Mouse (Mus musculus) liver, embryonic 14.5 days (tissue): ENCODE measurements around the gene Snx27. TPM values are rescaled to one million over a fixed set of nuclear protein-coding genes. Genes with fewer than 3 reads are reported as not detected.
A peak's percentile ranks its signal among the peaks of the same experiment; 100 is the strongest.

ENCODE experiments used
- ATAC-seq: fragments of 200-750 bp; cut with Nextera tagmentation; 2 replicates; pipeline ENCODE4 v1.8.0; 2017; ENCODE audit warnings: moderate number of reproducible peaks, mild to moderate bottlenecking, moderate library complexity; ENCODE audit not compliant: insufficient read depth
- DNase-seq, 3 experiments: peaks; one replicate each; pipeline ENCODE4 v3.0.0-alpha.2; 2012 to 2013; ENCODE audit warnings: low read depth in 3 of 3, low spot score in 3 of 3
- H3K27ac ChIP-seq: fragments of 300-500 bp; sonication (generic); 2 replicates; pipeline ENCODE4 v1.5.1; 2014; ENCODE audit warnings: moderate library complexity, mild to moderate bottlenecking, control low read depth, inconsistent platforms
- H3K27me3 ChIP-seq: fragments of 300-500 bp; sonication (generic); 2 replicates; pipeline ENCODE4 v1.6.1; 2014; ENCODE audit warnings: mild to moderate bottlenecking, low read length, moderate library complexity; ENCODE audit not compliant: control insufficient read depth, insufficient read depth
- H3K36me3 ChIP-seq: fragments of 300-500 bp; sonication (generic); replicated peaks from 2 replicates; pipeline ENCODE4 v1.6.1; 2014; ENCODE audit warnings: low read depth; ENCODE audit not compliant: control insufficient read depth, insufficient read depth
- H3K4me1 ChIP-seq, 2 experiments: fragments of 200-500 bp in 1 of 2; fragments of 300-500 bp in 1 of 2; sonication (generic) in 1 of 2; replicated peaks; 2 replicates each; pipeline ENCODE4 v1.6.1; 2012 to 2014; ENCODE audit warnings: antibody characterized with exemption in 1 of 2, inconsistent platforms in 1 of 2, low read length in 1 of 2; ENCODE audit not compliant: control insufficient read depth in 2 of 2, insufficient read depth in 2 of 2
- H3K4me2 ChIP-seq: fragments of 300-500 bp; sonication (generic); 2 replicates; pipeline ENCODE4 v1.6.1; 2014; ENCODE audit warnings: low read depth, mild to moderate bottlenecking, control low read depth, moderate library complexity
- H3K4me3 ChIP-seq, 2 experiments: fragments of 200-500 bp in 1 of 2; fragments of 300-500 bp in 1 of 2; sonication (generic) in 1 of 2; 2 replicates each; pipeline ENCODE4 v1.5.1; 2012 to 2014; ENCODE audit warnings: low read depth in 2 of 2, low read length in 2 of 2, mild to moderate bottlenecking in 2 of 2, control low read depth in 1 of 2, inconsistent platforms in 1 of 2, moderate library complexity in 1 of 2; ENCODE audit not compliant: insufficient read depth in 1 of 2
- H3K9ac ChIP-seq: fragments of 300-500 bp; sonication (generic); replicated peaks from 2 replicates; pipeline ENCODE4 v1.6.1; 2014; ENCODE audit warnings: mild to moderate bottlenecking, control low read depth, moderate library complexity
- H3K9me3 ChIP-seq: fragments of 300-500 bp; sonication (generic); 2 replicates; pipeline ENCODE4 v1.6.1; 2016; ENCODE audit warnings: low read length, mixed read lengths; ENCODE audit not compliant: control insufficient read depth
- CTCF ChIP-seq: IDR thresholded peaks from 2 replicates; pipeline ENCODE4 v1.5.1; 2016; ENCODE audit warnings: antibody characterized with exemption, low read depth, control low read depth
- EP300 ChIP-seq: IDR thresholded peaks from 2 replicates; pipeline ENCODE4 v1.6.1; 2016; ENCODE audit warnings: antibody characterized with exemption, low read depth
- WGBS: fragments of 180-500 bp; shearing (Covaris S2); extraction: QIAGEN DNeasy Blood & Tissue Kit; methylation state at CpG from one replicate; pipeline ENCODE4 v1.1.7; 2014; ENCODE audit not compliant: insufficient replicate concordance; 5-methylcytosine and 5-hydroxymethylcytosine counted together
- polyA plus RNA-seq, 2 experiments: library from polyadenylated mRNA; depleted of rRNA in 1 of 2; stranded (reverse) in 1 of 2; unstranded in 1 of 2; fragments of >200 nt; fragmentation: Nextera tagmentation in 1 of 2; extraction: Ambion mirVana in 1 of 2; gene quantifications; 2 replicates each; pipeline versions ENCODE4 v1.2.1 to v1.2.3; 2012 to 2014

The Snx27 gene
- polyA plus RNA-seq, 2 experiments = 5.6 to 9.7 TPM

DNA sequence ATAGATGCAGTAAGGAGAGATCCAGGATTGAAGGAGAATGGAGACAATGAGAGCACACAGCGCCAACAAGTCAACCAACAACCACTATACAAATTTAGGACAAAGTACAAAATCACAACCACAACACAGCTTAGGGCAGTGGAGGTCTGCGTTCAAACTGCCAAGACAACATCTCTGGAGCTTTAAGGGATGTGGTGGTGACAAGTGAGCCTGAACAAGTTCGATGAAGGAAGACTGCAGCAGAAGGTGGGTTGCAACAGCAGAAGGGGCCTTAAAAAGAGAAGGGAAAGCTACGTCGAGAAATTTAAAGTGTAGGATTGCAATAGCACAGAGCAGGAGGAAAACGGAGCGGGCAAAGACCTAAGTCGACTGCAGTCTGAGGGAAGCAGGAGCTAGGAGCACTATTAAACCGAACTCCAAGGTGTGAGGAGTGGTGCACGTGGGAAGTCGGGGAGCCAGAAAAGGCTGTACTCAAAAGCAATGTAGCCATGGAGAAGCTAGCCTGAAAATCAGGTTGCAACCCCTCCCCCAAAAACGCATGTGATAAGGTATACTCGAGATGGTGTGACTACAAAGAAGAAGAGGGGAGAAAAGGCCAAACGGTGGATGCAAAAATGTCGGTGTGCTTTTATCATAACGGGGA is 1.3 kb downstream of the Snx27 start:
- Histone ChIP-seq H3K4me2 (peak overlapping the region; percentile 86), H3K4me3 (peak overlapping the region; percentile 77), H3K9ac (peak overlapping the region; percentile 83), H3K27ac (peak overlapping the region; percentile 38; the same call in 1 of the 2 replicates), H3K27me3 (no peaks in the 10 kb centered on the region), H3K9me3 (no peaks in the 10 kb centered on the region), H3K4me1 (peaks cover 8 to 16% of the 10 kb centered on the region in 2 experiments), H3K36me3 (no peaks in the 10 kb centered on the region)
- ATAC-seq (no peak), DNase-seq (no peak)
- TF ChIP-seq EP300 = no peak
- TF ChIP-seq CTCF = no peak
- whole genome bisulfite sequencing = 6% methylated on average over 16 of the region's 16 CpGs

DNA sequence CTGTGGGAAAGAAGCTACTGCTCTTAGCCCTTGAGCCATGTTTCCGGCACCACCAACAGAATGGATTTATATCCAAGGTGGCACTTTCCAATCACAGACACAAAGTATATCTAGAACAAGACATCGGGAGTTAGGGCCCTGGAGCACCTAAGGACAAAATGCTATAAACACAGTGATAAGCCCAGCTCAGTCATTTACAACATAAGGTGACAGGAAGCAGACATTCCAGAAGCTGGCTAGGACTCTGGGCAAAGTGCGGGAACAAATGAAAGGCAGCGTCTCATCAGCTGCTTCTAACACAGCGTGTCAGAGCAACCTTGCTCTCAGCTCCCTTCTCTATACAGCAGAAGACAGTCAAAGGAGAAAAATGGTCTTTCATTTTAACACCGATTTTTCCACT is 8.0 kb downstream of the Snx27 start:
- Histone ChIP-seq H3K27ac (no peak overlapping the region), H3K4me3 (no peak overlapping the region), H3K4me2 (no peak overlapping the region), H3K27me3 (no peaks in the 10 kb centered on the region), H3K9me3 (no peaks in the 10 kb centered on the region), H3K4me1 (peaks cover 0 to 2% of the 10 kb centered on the region in 2 experiments; a peak in 1 of 4 replicates), H3K9ac (no peak overlapping the region), H3K36me3 (no peaks in the 10 kb centered on the region)
- ATAC-seq (no peak), DNase-seq (no peak)
- TF ChIP-seq EP300 = no peak
- no peak for TF ChIP-seq CTCF
- WGBS = 81% methylated on average over 6 of the region's 6 CpGs

- H3K4me3 ChIP-seq = no peak overlapping the region
- no peaks in the 10 kb centered on the region for H3K4me1 ChIP-seq
- H3K36me3 ChIP-seq = no peaks in the 10 kb centered on the region
- ATAC-seq (no peak), DNase-seq (no peak)
- H3K9ac ChIP-seq = no peak overlapping the region
- WGBS = 59% methylated on average over 2 of the region's 2 CpGs
- TF ChIP-seq CTCF (no peak), EP300 (no peak)
- no peak overlapping the region for H3K27ac ChIP-seq
- H3K27me3 ChIP-seq = no peaks in the 10 kb centered on the region
- no peaks in the 10 kb centered on the region for H3K9me3 ChIP-seq
- H3K4me2 ChIP-seq = no peak overlapping the region
Observed at GRCm38 (mm10) chr3:94567242-94567641, 15.3 kb downstream of the Snx27 start.

DNA sequence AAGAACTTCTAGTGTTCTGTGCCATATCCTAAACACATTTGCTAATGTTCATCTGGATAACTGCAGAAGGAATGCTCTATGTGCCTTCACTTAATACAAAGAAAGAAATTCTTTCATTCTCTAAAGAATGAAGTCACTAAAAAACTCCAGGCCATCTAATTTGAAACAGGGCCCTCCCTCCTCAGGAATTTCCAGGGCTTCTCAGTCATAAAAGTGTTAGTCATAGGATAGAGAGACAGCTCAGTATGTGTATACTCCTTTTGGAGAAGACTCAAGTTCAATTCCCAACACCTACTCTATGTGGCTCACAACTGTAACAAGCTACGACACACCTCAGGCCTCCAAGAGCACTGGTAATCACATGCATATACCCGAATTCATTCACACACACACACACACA is 17.0 kb downstream of the Snx27 start:
- Histone ChIP-seq H3K9ac (no peak overlapping the region), H3K27me3 (no peaks in the 10 kb centered on the region), H3K9me3 (no peaks in the 10 kb centered on the region), H3K4me1 (no peaks in the 10 kb centered on the region), H3K36me3 (no peaks in the 10 kb centered on the region), H3K4me3 (no peak overlapping the region), H3K27ac (no peak overlapping the region), H3K4me2 (no peak overlapping the region)
- TF ChIP-seq CTCF (no peak), EP300 (no peak)
- 76% methylated on average over 2 of the region's 2 CpGs for WGBS
- DNase-seq (no peak), ATAC-seq (no peak)

DNA sequence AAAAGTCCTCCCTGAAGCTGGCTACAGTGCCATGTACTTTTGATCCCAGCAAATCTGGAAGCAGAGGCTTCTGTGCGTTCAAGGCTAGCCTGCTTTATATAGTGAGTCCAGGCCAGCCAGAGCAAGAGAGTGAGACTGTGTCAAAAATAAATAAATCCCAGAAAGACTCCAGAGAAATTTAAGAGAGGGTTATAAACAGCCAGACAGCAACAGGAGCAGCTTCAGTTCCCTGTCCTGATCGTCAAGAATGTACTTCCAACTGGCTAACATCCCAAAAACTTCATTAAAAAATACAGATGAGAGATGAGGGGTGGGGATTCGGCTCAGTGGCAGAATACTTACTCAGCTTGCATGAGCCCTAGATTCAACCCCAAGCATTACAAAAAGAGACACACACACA is 17.4 kb downstream of the Snx27 start:
- H3K4me2 ChIP-seq = no peak overlapping the region
- no peak overlapping the region for H3K27ac ChIP-seq
- ATAC-seq (no peak), DNase-seq (no peak)
- no peaks in the 10 kb centered on the region for H3K27me3 ChIP-seq
- H3K4me1 ChIP-seq = no peaks in the 10 kb centered on the region
- H3K9ac ChIP-seq = no peak overlapping the region
- H3K36me3 ChIP-seq = no peaks in the 10 kb centered on the region
- H3K4me3 ChIP-seq = no peak overlapping the region
- WGBS = 67% methylated on average over 3 of the region's 3 CpGs
- TF ChIP-seq CTCF (no peak), EP300 (no peak)
- H3K9me3 ChIP-seq = no peaks in the 10 kb centered on the region
